Mouse (Mus musculus) forebrain, embryonic 14.5 days (tissue): Measurements from ENCODE around the gene Irf2. TPM values are rescaled to one million over a fixed set of nuclear protein-coding genes. Genes with fewer than 3 reads are reported as not detected.

Experiments used
- ATAC-seq: fragments of 200-750 bp; cut with Nextera tagmentation; 2 replicates; pipeline ENCODE4 v1.8.0; 2017; ENCODE audit warnings: mild to moderate bottlenecking, moderate library complexity
- DNase-seq: peaks from one replicate; pipeline ENCODE4 v3.0.0-alpha.2; 2015; ENCODE audit warnings: low spot score
- H3K27ac ChIP-seq: fragments of 300-500 bp; sonication (generic); 2 replicates; pipeline ENCODE4 v1.5.1; 2014; ENCODE audit warnings: low read depth, mild to moderate bottlenecking, control low read depth, low read length, moderate library complexity
- H3K27me3 ChIP-seq: fragments of 300-500 bp; sonication (generic); replicated peaks from 2 replicates; pipeline ENCODE4 v1.6.1; 2014; ENCODE audit warnings: low read length, control low read depth, mixed read lengths; ENCODE audit not compliant: control insufficient read depth, insufficient read depth
- H3K36me3 ChIP-seq: fragments of 300-500 bp; sonication (generic); 2 replicates; pipeline ENCODE4 v1.6.1; 2014; ENCODE audit warnings: low read length, control low read depth; ENCODE audit not compliant: control insufficient read depth, insufficient read depth
- H3K4me1 ChIP-seq: fragments of 300-500 bp; sonication (generic); 2 replicates; pipeline ENCODE4 v1.6.1; 2014; ENCODE audit warnings: antibody characterized with exemption, low read length, control low read depth; ENCODE audit not compliant: control insufficient read depth, insufficient read depth
- H3K4me2 ChIP-seq: fragments of 300-500 bp; sonication (generic); 2 replicates; pipeline ENCODE4 v1.6.1; 2014; ENCODE audit warnings: mild to moderate bottlenecking, control low read depth, low read length
- H3K4me3 ChIP-seq: fragments of 300-500 bp; sonication (generic); 2 replicates; pipeline ENCODE4 v1.5.1; 2014; ENCODE audit warnings: low read depth, low read length, control low read depth
- H3K9ac ChIP-seq: fragments of 300-500 bp; sonication (generic); 2 replicates; pipeline ENCODE4 v1.6.1; 2014; ENCODE audit warnings: mild to moderate bottlenecking, low read length, control low read depth, moderate library complexity
- H3K9me3 ChIP-seq: fragments of 300-500 bp; sonication (generic); replicated peaks from 2 replicates; pipeline ENCODE4 v1.6.1; 2016; ENCODE audit warnings: low read length, control low read depth, mixed read lengths; ENCODE audit not compliant: control insufficient read depth
- WGBS: fragments of 180-500 bp; shearing (Covaris S2); extraction: QIAGEN DNeasy Blood & Tissue Kit; methylation state at CpG from one replicate; pipeline ENCODE4 v1.1.7; 2014; 5-methylcytosine and 5-hydroxymethylcytosine counted together
- polyA plus RNA-seq: library from polyadenylated mRNA; unstranded; fragments of >200 nt; fragmentation: Nextera tagmentation; extraction: Ambion mirVana; gene quantifications from 2 replicates; pipeline ENCODE4 v1.2.1, GENCODE M21; 2014

The Irf2 gene
- polyA plus RNA-seq, 1 experiment from 2014 or later, result 6.2 TPM

GRCm38 (mm10) chr8:46869521-46869925, 130.0 kb downstream of the Irf2 start:
- Histone ChIP-seq H3K36me3 (no peaks in the 10 kb centered on the region), H3K4me2 (no peak overlapping the region), H3K4me3 (no peak overlapping the region), H3K9ac (no peak overlapping the region), H3K27ac (no peak overlapping the region), H3K27me3 (no peaks in the 10 kb centered on the region), H3K4me1 (no peaks in the 10 kb centered on the region), H3K9me3 (no peaks in the 10 kb centered on the region)
- ATAC-seq, result no peak
- WGBS, result 89% methylated on average over 6 of the region's 6 CpGs
- DNase-seq, result no peak

DNA sequence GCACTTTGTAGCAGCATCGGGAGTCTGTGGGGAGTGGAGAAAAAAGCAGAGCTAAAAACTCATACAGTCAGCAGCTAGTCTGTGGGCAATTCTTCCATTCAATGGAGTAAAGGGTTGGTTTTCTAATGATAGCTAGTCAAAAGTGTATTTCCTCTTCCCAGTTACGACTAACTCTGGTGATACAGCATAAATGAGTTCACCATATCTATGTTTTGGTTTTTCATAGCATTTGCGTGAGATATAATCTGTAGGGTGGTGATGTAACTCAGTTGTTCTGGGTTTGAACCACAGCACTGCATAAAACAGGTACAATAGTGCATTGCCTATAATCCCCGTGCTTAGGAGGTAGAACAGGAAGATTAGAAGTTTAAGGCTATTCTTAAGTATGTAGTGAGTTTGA, 131.6 kb downstream of the Irf2 start:
- DNase-seq, result no peak
- no peak overlapping the region for H3K4me2 ChIP-seq
- WGBS, result 92% methylated on average over 4 of the region's 4 CpGs
- no peaks in the 10 kb centered on the region for H3K36me3 ChIP-seq
- no peak overlapping the region for H3K9ac ChIP-seq
- H3K27me3 ChIP-seq, result no peaks in the 10 kb centered on the region
- no peak for ATAC-seq
- H3K4me1 ChIP-seq, result no peaks in the 10 kb centered on the region
- no peak overlapping the region for H3K4me3 ChIP-seq
- H3K9me3 ChIP-seq, result no peaks in the 10 kb centered on the region
- H3K27ac ChIP-seq, result no peak overlapping the region

DNA sequence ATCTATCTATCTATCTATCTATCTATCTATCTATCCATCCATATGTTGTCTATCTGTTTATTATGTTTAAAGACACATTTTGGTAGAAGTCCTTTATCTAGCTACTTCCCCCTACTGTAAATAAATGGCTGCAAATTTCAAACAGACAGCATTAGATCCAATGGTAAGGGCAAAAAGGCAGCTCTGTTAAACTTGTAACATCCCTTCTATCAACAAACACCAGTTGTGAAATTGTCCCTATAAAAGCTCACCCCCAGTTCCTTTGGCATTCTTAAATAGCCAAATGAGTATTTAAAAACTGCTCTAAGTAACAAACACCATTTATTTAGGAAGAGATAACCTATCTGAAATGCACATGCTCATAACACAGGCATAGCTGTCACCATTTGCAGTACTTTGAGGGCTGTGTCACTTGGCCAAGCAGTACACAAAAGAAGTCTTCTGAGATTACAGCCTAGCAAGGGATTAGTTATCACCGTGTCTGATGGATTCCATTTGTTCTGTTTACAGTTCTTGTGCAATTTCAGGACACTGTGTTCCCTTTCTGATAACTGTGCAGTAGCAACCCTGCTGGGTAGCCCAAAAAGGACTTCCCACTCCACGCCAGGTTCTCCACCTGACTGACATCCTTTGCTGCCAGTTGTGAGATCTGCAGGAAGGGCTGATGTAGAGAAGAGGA, 136.2 kb downstream of the Irf2 start:
- Histone ChIP-seq H3K4me2 (no peak overlapping the region), H3K4me1 (no peaks in the 10 kb centered on the region), H3K9me3 (no peaks in the 10 kb centered on the region), H3K36me3 (no peaks in the 10 kb centered on the region), H3K4me3 (no peak overlapping the region), H3K27ac (no peak overlapping the region), H3K27me3 (no peaks in the 10 kb centered on the region), H3K9ac (no peak overlapping the region)
- WGBS, result 50% methylated on average over 2 of the region's 2 CpGs
- no peak for DNase-seq
- no peak for ATAC-seq

GRCm38 (mm10) chr8:46881348-46881747, 141.8 kb downstream of the Irf2 start:
- Histone ChIP-seq H3K36me3 (no peaks in the 10 kb centered on the region), H3K4me3 (no peak overlapping the region), H3K9ac (no peak overlapping the region), H3K27me3 (no peaks in the 10 kb centered on the region), H3K4me1 (no peaks in the 10 kb centered on the region), H3K9me3 (no peaks in the 10 kb centered on the region), H3K4me2 (no peak overlapping the region), H3K27ac (no peak overlapping the region)
- ATAC-seq (no peak), DNase-seq (no peak)
- WGBS, result 70% methylated on average over 6 of the region's 6 CpGs

GRCm38 (mm10) chr8:46881755-46882419, 142.4 kb downstream of the Irf2 start:
- WGBS, result 86% methylated on average over 8 of the region's 8 CpGs
- Histone ChIP-seq H3K36me3 (no peaks in the 10 kb centered on the region), H3K4me2 (no peak overlapping the region), H3K9me3 (no peaks in the 10 kb centered on the region), H3K27me3 (no peaks in the 10 kb centered on the region), H3K27ac (no peak overlapping the region), H3K4me1 (no peaks in the 10 kb centered on the region), H3K4me3 (no peak overlapping the region), H3K9ac (no peak overlapping the region)
- DNase-seq (no peak), ATAC-seq (no peak)

DNA sequence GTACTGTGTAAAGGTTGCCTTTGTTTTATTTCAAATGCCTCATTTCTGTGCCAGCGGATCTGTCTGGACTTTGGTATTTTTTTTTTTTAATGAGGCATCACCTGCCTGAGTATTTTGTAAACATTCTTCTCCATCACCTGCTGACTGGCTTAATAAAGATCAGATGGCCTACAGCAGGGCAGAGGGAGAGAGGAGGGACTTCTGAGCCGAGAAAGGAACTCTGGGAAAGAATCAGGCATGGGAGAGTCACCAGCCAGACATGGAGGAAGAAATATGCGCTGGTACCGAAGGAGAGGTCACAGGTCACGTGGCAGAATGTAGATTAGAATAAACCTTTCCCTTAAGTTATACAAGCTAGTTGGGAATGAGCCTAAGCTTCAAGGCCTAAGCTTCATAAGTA, 143.2 kb downstream of the Irf2 start:
- Histone ChIP-seq H3K27ac (no peak overlapping the region), H3K4me1 (no peaks in the 10 kb centered on the region), H3K9ac (no peak overlapping the region), H3K27me3 (no peaks in the 10 kb centered on the region), H3K4me3 (no peak overlapping the region), H3K4me2 (no peak overlapping the region), H3K9me3 (no peaks in the 10 kb centered on the region), H3K36me3 (no peaks in the 10 kb centered on the region)
- no peak for ATAC-seq
- WGBS, result 68% methylated on average over 5 of the region's 5 CpGs
- DNase-seq, result no peak

GRCm38 (mm10) chr8:46883232-46884000, 143.9 kb downstream of the Irf2 start:
- Histone ChIP-seq H3K36me3 (no peaks in the 10 kb centered on the region), H3K27me3 (no peaks in the 10 kb centered on the region), H3K4me3 (no peak overlapping the region), H3K9me3 (no peaks in the 10 kb centered on the region), H3K27ac (no peak overlapping the region), H3K4me1 (no peaks in the 10 kb centered on the region), H3K4me2 (no peak overlapping the region), H3K9ac (no peak overlapping the region)
- WGBS, result 92% methylated on average over 9 of the region's 9 CpGs
- no peak for DNase-seq
- no peak for ATAC-seq

GRCm38 (mm10) chr8:46885786-46886185, 146.3 kb downstream of the Irf2 start:
- WGBS, result 95% methylated on average over 2 of the region's 2 CpGs
- DNase-seq (no peak), ATAC-seq (no peak)
- Histone ChIP-seq H3K4me1 (no peaks in the 10 kb centered on the region), H3K27me3 (no peaks in the 10 kb centered on the region), H3K9me3 (no peaks in the 10 kb centered on the region), H3K27ac (no peak overlapping the region), H3K9ac (no peak overlapping the region), H3K4me3 (no peak overlapping the region), H3K4me2 (no peak overlapping the region), H3K36me3 (no peaks in the 10 kb centered on the region)

DNA sequence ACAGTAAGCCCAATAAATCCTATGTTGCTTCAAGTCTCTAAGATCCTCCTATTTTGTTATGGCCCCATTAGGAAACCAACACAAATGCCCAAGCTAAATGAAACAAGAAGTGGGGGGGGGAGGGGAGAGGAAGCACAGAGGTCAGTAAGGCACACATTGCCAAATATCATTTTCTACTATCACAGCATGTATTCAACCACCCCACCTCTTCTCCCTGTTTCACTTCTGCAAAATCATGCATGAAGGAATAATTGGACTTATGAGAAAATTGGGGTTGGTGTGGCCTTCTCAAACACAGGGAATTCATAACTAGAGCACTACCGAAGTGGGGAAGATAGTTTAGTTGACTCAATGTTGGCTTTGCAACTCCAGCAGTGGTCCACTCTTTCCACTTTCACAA, 146.7 kb downstream of the Irf2 start:
- WGBS, result 100% methylated on average over 1 of the region's 1 CpGs
- no peaks in the 10 kb centered on the region for H3K36me3 ChIP-seq
- H3K9me3 ChIP-seq, result no peaks in the 10 kb centered on the region
- no peak overlapping the region for H3K27ac ChIP-seq
- no peak overlapping the region for H3K9ac ChIP-seq
- DNase-seq (no peak), ATAC-seq (no peak)
- no peak overlapping the region for H3K4me2 ChIP-seq
- no peaks in the 10 kb centered on the region for H3K27me3 ChIP-seq
- no peaks in the 10 kb centered on the region for H3K4me1 ChIP-seq
- H3K4me3 ChIP-seq, result no peak overlapping the region
